Mouse (Mus musculus) MEL (cell line): ENCODE data around the gene Tnfrsf4.

ENCODE experiments used
- CTCF ChIP-seq, 3 experiments: IDR thresholded peaks in 2 of 3; conservative IDR thresholded peaks in 1 of 3; 2 replicates each; pipeline ENCODE4 v1.5.1; 2011 to 2012; ENCODE audit warnings: low read length in 3 of 3, low read depth in 2 of 3, mild to moderate bottlenecking in 2 of 3, improper control_type of control experiment in 1 of 3, inconsistent platforms in 1 of 3, mixed read lengths in 1 of 3, moderate library complexity in 1 of 3; ENCODE audit not compliant: control insufficient read depth in 1 of 3, insufficient read depth in 1 of 3, poor library complexity in 1 of 3, severe bottlenecking in 1 of 3
- ETS1 ChIP-seq: IDR thresholded peaks from 2 replicates; pipeline ENCODE4 v1.6.1; 2012; ENCODE audit warnings: low read depth, mild to moderate bottlenecking, inconsistent platforms, low read length, improper control_type of control experiment, moderate library complexity
- GATA1 ChIP-seq: IDR thresholded peaks from 2 replicates; pipeline ENCODE4 v1.6.1; 2011; ENCODE audit warnings: low read depth, low read length, improper control_type of control experiment
- MAFK ChIP-seq: IDR thresholded peaks from 2 replicates; pipeline ENCODE4 v1.6.1; 2011; ENCODE audit warnings: low read depth, mild to moderate bottlenecking, low read length, improper control_type of control experiment, borderline replicate concordance
- NELFE ChIP-seq: IDR thresholded peaks from 2 replicates; pipeline ENCODE4 v1.6.1; 2011; ENCODE audit warnings: low read depth, low read length, improper control_type of control experiment
- POLR2A ChIP-seq, 2 experiments: IDR thresholded peaks; 2 replicates each; pipeline ENCODE4 v1.6.1; 2011 to 2012; ENCODE audit warnings: low read length in 2 of 2, mild to moderate bottlenecking in 2 of 2, control low read depth in 1 of 2, improper control_type of control experiment in 1 of 2, low read depth in 1 of 2, moderate library complexity in 1 of 2; ENCODE audit not compliant: control insufficient read depth in 1 of 2, insufficient read depth in 1 of 2, poor library complexity in 1 of 2
- USF2 ChIP-seq, 2 experiments: IDR thresholded peaks; 2 replicates each; pipeline ENCODE4 v1.6.1; 2011 to 2012; ENCODE audit warnings: improper control_type of control experiment in 2 of 2, low read length in 2 of 2, borderline replicate concordance in 1 of 2, inconsistent platforms in 1 of 2, low read depth in 1 of 2, mild to moderate bottlenecking in 1 of 2; ENCODE audit not compliant: insufficient read depth in 1 of 2
- ZC3H11A ChIP-seq: IDR thresholded peaks from 2 replicates; pipeline ENCODE4 v1.6.1; 2012; ENCODE audit warnings: low read depth, mild to moderate bottlenecking, inconsistent platforms, low read length, improper control_type of control experiment

DNA sequence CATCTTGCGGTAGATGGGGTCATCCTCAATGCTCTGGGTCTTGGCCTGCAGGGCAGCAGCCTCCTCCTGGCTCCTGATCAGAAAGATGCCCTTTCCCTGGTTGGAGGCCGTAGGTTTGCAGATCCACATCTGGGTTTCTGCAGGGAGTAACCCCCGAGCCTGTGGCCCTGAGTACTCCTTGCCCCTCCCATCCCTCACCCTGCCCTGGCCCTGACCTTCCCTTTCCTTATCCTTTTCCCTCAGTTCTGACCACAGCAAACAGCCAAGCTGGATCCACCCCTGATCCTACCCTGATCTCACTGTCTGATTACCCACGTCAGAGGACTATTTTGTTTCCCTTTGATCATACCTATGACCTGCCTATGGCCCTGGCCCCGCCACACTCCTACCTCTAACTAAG lies 31.1 kb downstream of the Tnfrsf4 start:
- TF ChIP-seq CTCF (IDR thresholded peaks at IDR 0.05 in 2 of 3, conservative IDR thresholded peaks at IDR 0.05 in 1 of 3; ENCODE audit: control insufficient read depth in 1 of 3, insufficient read depth in 1 of 3, low read depth in 2 of 3, low read length in 3 of 3, poor library complexity in 1 of 3, severe bottlenecking in 1 of 3) = no peak
- TF ChIP-seq GATA1 = no peak
- no peak for TF ChIP-seq NELFE
- no peak for TF ChIP-seq POLR2A (IDR thresholded peaks at IDR 0.05; ENCODE audit: control insufficient read depth in 1 of 2, insufficient read depth in 1 of 2, low read depth in 1 of 2, low read length in 2 of 2, poor library complexity in 1 of 2)
- no peak for TF ChIP-seq ETS1
- no peak for TF ChIP-seq MAFK
- TF ChIP-seq ZC3H11A = no peak
- TF ChIP-seq USF2 (IDR thresholded peaks at IDR 0.05; ENCODE audit: borderline replicate concordance in 1 of 2, insufficient read depth in 1 of 2, low read depth in 1 of 2, low read length in 2 of 2) = no peak
